Mouse (Mus musculus): ENCODE measurements around the gene C130032M10Rik.

DNA sequence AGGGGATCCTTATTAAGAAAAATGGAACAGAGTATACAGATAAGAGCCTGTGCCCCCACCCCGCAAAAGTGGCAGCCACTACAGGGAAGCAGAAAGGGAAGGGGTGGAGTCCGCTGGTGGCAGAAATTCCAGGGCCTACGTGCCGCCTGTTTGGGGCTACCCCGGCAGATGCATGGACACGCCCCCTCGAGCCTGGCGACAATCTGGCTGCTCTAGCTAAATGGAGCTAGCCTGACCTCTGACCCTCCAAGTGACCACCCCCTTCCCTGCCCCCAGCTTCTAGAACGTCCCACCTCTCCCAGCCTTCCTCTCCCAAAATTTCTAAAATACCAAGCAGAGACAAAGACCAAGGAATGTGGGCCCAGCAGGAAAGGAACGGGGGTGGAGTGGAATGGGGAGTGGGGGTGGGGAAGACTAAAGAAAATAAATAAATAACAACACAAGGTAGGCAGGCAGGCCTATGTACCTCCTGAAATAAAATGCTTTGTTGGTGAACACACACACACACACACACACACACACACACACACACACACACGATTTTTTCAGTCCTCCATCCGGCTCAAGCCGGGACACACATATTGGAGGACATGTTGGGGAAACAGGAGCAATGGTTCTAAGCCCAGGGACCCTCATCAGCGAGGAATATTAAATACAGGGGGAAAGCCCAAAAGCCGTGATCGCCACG, 12.6 kb downstream of the C130032M10Rik start:
- TF ChIP-seq CTCF (IDR thresholded peaks at IDR 0.05) (no peak), EP300 (IDR thresholded peaks at IDR 0.05) (no peak)
